Mouse (Mus musculus) stomach, embryonic 15.5 days (tissue): ENCODE measurements around the gene Gm7271. TPM values are rescaled to one million over a fixed set of nuclear protein-coding genes. Genes with fewer than 3 reads are reported as not detected.

ENCODE experiments used
- ATAC-seq: fragments of 200-750 bp; cut with Nextera tagmentation; 2 replicates; pipeline ENCODE4 v1.8.0; 2017; ENCODE audit warnings: low read depth, moderate number of reproducible peaks, moderate TSS enrichment; ENCODE audit not compliant: insufficient read depth, low FRiP score
- H3K27ac ChIP-seq: fragments of 300-500 bp; sonication (generic); 2 replicates; pipeline ENCODE4 v1.5.1; 2015; ENCODE audit warnings: mild to moderate bottlenecking, inconsistent platforms
- H3K27me3 ChIP-seq: fragments of 300-500 bp; sonication (generic); replicated peaks from 2 replicates; pipeline ENCODE4 v1.6.1; 2015; ENCODE audit warnings: inconsistent platforms
- H3K36me3 ChIP-seq: fragments of 300-500 bp; sonication (generic); 2 replicates; pipeline ENCODE4 v1.6.1; 2015; ENCODE audit warnings: inconsistent platforms
- H3K4me1 ChIP-seq: fragments of 300-500 bp; sonication (generic); 2 replicates; pipeline ENCODE4 v1.6.1; 2015; ENCODE audit warnings: inconsistent platforms
- H3K4me2 ChIP-seq: fragments of 300-500 bp; sonication (generic); 2 replicates; pipeline ENCODE4 v1.6.1; 2015; ENCODE audit warnings: mild to moderate bottlenecking, inconsistent platforms
- H3K4me3 ChIP-seq: fragments of 300-500 bp; sonication (generic); replicated peaks from 2 replicates; pipeline ENCODE4 v1.5.1; 2015; ENCODE audit warnings: inconsistent platforms
- H3K9ac ChIP-seq: fragments of 300-500 bp; sonication (generic); 2 replicates; pipeline ENCODE4 v1.6.1; 2015; ENCODE audit warnings: inconsistent platforms
- H3K9me3 ChIP-seq: fragments of 300-500 bp; sonication (generic); 2 replicates; pipeline ENCODE4 v1.6.1; 2016; ENCODE audit warnings: inconsistent platforms
- WGBS: fragments of 180-500 bp; shearing (Covaris S2); methylation state at CpG from one replicate; pipeline ENCODE4 v1.1.7; 2015; 5-methylcytosine and 5-hydroxymethylcytosine counted together
- polyA plus RNA-seq: library from polyadenylated mRNA; unstranded; fragments of >200 nt; fragmentation: Nextera tagmentation; extraction: Ambion mirVana; gene quantifications from 2 replicates; pipeline ENCODE4 v1.2.1, GENCODE M21; 2015

Gm7271 gene
- polyA plus RNA-seq, 1 experiment from 2014 or later = not detected

DNA sequence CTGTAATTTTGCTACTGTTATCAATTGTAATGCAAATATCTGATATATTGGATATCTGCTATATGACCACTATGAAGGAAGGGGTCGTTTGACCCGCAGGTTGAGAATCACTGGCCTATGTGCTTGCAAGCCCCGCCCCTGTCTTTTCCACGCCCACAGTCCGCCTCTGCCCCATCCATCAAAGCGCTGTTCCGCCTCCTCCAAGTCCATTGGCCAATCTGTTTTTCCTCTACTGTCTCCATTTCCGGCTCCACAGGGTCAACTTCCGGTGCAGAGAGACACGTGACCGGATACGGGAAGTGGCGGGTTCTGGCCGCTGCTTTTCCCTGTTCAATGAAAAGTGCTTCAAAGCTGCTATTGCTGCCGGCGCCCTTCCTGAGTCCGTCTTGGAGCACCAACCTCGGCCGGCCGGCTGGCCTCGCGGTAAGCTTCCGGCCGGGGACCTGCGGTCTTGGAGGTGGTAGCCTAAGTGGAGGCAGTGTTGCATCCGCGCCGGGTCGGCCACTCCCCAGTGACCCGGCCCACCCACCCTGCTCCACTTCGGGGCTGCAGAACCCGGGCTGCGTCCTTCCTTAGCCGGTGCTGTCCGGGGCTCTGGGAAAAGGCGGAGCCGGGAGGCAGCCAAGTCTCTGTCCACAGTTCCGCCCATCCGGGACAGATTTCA is 45.3 kb downstream of the Gm7271 start, which contains the start of gene Exoc1:
TSS of gene Exoc1 (plus strand) at position 272 of the 664 bp plus-strand sequence.
- Histone ChIP-seq H3K4me1 (0 out of 2 replicates have a peak, but pooled peaks cover 4% of the 10 kb centered on the region), H3K36me3 (no peaks in the 10 kb centered on the region), H3K9me3 (no peaks in the 10 kb centered on the region), H3K4me2 (peak within 1 kb of the TSS; percentile 74), H3K4me3 (peak within 1 kb of the TSS; percentile 70), H3K9ac (peak within 1 kb of the TSS; percentile 67), H3K27me3 (no peaks in the 10 kb centered on the region), H3K27ac (peak within 1 kb of the TSS; percentile 92)
- peak; percentile 99 for ATAC-seq
- WGBS = under 1% methylated on average over 38 of the region's 39 CpGs

DNA sequence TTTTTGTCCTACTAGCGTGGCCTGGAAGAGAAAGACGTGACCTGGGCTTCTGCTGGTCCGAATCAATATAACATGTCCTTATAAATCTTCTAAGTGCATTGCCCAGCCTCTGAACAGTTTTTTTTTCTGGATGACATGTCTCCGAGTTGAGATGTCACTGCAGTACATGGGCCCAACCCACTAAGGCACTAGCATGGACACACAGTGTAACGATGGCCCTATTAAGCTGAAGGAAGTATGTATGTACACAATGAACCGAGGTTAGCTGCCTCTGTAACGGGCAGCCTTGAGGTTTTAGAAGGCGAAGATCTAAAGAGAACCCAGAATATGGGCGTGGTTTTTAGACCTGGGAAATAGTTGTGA is 45.8 kb downstream of the Gm7271 start:
- Histone ChIP-seq H3K27ac (peak overlapping the region; percentile 92), H3K27me3 (no peaks in the 10 kb centered on the region), H3K36me3 (no peaks in the 10 kb centered on the region), H3K4me3 (peak overlapping the region; percentile 70), H3K4me1 (0 out of 2 replicates have a peak, but pooled peaks cover 4% of the 10 kb centered on the region), H3K9me3 (no peaks in the 10 kb centered on the region), H3K9ac (peak overlapping the region; percentile 67), H3K4me2 (peak overlapping the region; percentile 74)
- no peak for ATAC-seq
- WGBS = 6% methylated on average over 9 of the region's 9 CpGs

DNA sequence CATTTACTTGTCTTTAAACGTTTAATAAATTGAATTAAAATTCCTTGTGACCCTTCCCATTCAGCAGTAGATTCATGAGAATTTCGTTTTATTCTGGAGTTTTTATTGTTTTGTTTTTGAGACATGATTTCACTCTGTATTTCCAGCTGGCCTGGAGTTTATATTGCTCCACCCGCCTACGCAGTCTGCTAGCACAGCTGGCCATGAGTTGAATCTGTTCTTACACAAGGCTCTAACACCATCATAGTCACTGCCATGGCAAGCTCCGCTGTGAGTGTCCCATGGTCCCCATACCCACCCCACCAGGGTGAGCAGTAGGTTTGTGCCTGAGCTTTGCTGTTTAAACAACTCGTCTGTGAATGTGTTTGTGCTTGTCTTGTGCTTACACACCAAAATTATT is 49.3 kb downstream of the Gm7271 start:
- Histone ChIP-seq H3K36me3 (peaks cover 5% of the 10 kb centered on the region; the same call in 1 of the 2 replicates), H3K4me2 (no peak overlapping the region), H3K27ac (no peak overlapping the region), H3K4me3 (no peak overlapping the region), H3K9ac (no peak overlapping the region), H3K9me3 (no peaks in the 10 kb centered on the region), H3K27me3 (no peaks in the 10 kb centered on the region), H3K4me1 (0 out of 2 replicates have a peak, but pooled peaks cover 4% of the 10 kb centered on the region)
- ATAC-seq = no peak
- WGBS = 77% methylated on average over 6 of the region's 6 CpGs

DNA sequence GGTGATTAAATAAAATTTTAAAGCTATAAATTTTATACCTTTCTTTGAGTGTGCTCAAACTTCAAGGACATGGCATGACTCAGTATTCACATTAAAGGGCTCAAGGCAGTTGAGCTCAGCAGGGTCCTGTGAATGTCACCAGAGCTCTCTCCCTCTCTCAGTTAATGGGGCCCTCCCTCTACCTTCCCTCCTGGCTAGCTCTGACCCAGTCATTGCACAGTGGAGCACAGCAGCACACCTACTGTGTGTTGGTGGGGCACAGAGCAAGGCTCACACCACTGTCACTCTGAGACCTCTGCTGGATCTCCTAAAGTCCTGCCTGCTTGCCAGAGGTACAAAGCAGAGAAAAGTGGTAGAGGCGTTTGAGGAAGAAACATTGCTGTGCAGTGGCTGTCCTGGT is 52.4 kb downstream of the Gm7271 start:
- H3K4me1 ChIP-seq = no peaks in the 10 kb centered on the region
- H3K27ac ChIP-seq = no peak overlapping the region
- H3K4me2 ChIP-seq = no peak overlapping the region
- peaks cover 11% of the 10 kb centered on the region; the same call in 1 of the 2 replicates for H3K36me3 ChIP-seq
- no peak overlapping the region for H3K4me3 ChIP-seq
- 90% methylated on average over 1 of the region's 1 CpGs for WGBS
- no peaks in the 10 kb centered on the region for H3K27me3 ChIP-seq
- no peak overlapping the region for H3K9ac ChIP-seq
- no peaks in the 10 kb centered on the region for H3K9me3 ChIP-seq
- no peak for ATAC-seq

DNA sequence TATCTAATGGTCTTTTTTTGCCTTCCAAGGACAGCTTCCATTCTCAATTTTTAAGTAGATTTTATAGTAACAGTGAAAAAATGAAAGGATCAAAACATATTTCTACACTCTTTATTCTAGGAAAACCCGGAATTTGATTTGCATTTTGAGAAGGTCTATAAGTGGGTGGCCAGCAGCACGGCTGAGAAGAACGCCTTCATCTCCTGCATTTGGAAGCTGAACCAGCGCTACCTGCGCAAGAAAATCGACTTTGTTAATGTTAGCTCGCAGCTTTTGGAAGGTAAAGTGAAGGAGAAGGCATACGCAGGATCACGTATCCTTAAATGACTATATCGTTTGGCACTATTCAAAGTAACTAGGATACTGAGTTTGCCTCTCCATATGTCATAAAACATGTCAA is 53.7 kb downstream of the Gm7271 start:
- no peaks in the 10 kb centered on the region for H3K9me3 ChIP-seq
- no peaks in the 10 kb centered on the region for H3K27me3 ChIP-seq
- WGBS = 91% methylated on average over 10 of the region's 10 CpGs
- H3K4me2 ChIP-seq = no peak overlapping the region
- H3K4me3 ChIP-seq = no peak overlapping the region
- H3K36me3 ChIP-seq = peaks cover 14% of the 10 kb centered on the region; the same call in 1 of the 2 replicates
- no peak overlapping the region for H3K27ac ChIP-seq
- no peak overlapping the region for H3K9ac ChIP-seq
- ATAC-seq = no peak
- no peaks in the 10 kb centered on the region for H3K4me1 ChIP-seq

DNA sequence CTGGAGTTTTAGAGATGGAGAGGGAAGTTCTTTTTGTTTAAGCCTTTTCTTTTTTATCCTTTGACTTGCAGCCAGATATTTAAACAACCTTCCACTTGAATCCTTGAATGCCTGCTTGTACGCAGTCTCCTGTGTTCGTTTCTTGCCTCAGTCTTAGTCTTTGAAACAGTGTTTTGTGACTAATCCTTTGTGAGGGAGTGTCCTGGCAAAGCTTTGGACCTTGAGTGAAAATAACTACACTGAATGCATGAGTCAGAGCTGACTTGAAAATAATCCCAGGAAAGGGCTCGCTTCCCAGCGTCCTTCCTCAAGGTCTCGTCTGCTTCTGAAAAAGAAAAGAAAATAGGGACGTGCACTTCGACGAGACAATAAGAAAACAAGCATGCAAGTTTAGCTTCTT is 56.3 kb downstream of the Gm7271 start:
- Histone ChIP-seq H3K9ac (no peak overlapping the region), H3K9me3 (no peaks in the 10 kb centered on the region), H3K4me2 (no peak overlapping the region), H3K4me3 (no peak overlapping the region), H3K27me3 (no peaks in the 10 kb centered on the region), H3K27ac (no peak overlapping the region), H3K36me3 (peaks cover 28% of the 10 kb centered on the region), H3K4me1 (no peaks in the 10 kb centered on the region)
- no peak for ATAC-seq
- 77% methylated on average over 8 of the region's 8 CpGs for WGBS

DNA sequence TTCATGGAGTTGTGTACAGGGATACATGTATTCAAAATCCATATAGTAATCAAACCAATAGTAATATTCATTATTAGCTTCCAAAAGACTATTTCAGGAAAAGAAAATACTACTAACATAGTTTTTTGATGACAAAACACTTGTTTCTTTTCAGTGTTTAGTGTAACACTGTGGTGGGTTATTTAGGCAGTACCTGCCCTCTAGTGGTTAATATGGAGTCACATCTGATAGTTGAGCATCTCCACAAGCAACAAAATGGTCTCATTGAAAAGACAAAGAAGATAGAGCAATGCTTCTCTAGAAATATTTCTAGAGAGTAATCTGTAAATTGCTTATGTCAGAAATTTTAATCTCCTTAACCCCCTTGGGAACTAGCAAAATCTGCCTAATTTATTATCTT is 57.0 kb downstream of the Gm7271 start:
- Histone ChIP-seq H3K4me1 (no peaks in the 10 kb centered on the region), H3K9me3 (no peaks in the 10 kb centered on the region), H3K27ac (no peak overlapping the region), H3K27me3 (no peaks in the 10 kb centered on the region), H3K4me2 (no peak overlapping the region), H3K9ac (no peak overlapping the region), H3K4me3 (no peak overlapping the region), H3K36me3 (peaks cover 28% of the 10 kb centered on the region)
- ATAC-seq = no peak

DNA sequence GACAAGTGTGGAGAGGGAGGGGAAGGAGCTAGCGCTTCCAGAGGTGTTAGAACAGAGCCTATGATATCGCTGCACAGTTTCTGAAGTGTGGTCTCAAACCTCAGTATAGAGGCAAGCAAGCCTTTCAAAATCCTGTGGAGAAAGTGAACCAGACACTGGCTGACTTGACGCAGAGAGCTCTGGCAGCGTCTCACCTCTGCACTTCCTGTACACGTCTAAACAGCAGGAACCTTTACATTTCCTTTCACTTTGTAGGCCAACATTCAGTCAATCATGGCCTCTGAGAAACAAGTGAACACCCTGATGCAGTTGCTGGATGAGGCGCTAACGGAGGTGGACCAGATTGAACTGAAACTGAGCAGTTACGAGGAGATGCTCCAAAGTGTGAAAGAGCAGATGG is 59.4 kb downstream of the Gm7271 start:
- Histone ChIP-seq H3K9ac (no peak overlapping the region), H3K4me2 (no peak overlapping the region), H3K27ac (no peak overlapping the region), H3K4me1 (no peaks in the 10 kb centered on the region), H3K27me3 (no peaks in the 10 kb centered on the region), H3K4me3 (no peak overlapping the region), H3K9me3 (no peaks in the 10 kb centered on the region), H3K36me3 (peaks cover 23% of the 10 kb centered on the region)
- no peak for ATAC-seq
- WGBS = 88% methylated on average over 8 of the region's 8 CpGs

DNA sequence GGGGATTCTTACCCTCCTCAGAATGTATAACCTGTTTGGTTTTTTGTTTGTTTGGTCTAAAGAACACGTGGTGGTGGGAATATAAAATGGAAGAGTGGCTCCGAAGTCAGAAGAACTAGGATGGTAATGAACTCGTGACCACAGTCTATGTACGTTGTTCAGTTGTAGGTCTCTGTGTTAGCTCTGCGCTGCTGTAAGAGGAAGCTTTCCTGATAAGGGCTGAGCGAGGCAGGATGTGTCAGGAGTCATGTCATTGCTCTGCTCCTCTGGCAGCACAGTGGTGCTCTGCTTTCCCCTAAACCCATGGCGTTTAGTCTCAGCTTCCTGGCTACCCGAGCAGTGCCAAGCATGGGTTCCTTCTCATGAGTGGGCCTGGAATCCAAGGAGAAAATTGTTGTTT is 66.6 kb downstream of the Gm7271 start:
- H3K27me3 ChIP-seq = no peaks in the 10 kb centered on the region
- ATAC-seq = no peak
- H3K9me3 ChIP-seq = no peaks in the 10 kb centered on the region
- H3K4me1 ChIP-seq = no peaks in the 10 kb centered on the region
- H3K9ac ChIP-seq = no peak overlapping the region
- H3K36me3 ChIP-seq = 0 out of 2 replicates have a peak, but pooled peaks cover 3% of the 10 kb centered on the region
- H3K4me2 ChIP-seq = no peak overlapping the region
- 81% methylated on average over 8 of the region's 8 CpGs for WGBS
- no peak overlapping the region for H3K27ac ChIP-seq
- H3K4me3 ChIP-seq = no peak overlapping the region

DNA sequence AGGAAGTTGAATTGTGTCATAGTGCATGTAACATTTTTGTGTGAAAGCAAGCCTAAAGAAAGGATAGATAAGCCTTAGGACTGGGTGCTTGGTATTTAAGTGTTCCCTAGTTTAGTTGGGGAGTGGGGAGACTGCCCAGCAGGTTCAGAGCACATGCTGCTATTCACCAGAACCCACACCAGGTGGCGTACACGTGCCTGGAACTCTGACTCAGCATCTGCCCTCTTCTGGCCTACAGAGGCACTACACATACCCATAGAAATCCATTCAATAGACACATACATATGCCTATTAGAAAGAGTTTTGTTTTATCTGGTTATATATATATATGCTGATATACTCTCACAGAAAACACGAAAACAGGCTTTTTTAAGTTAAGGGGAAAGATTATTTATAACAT is 81.5 kb downstream of the Gm7271 start:
- Histone ChIP-seq H3K4me1 (no peaks in the 10 kb centered on the region), H3K27me3 (no peaks in the 10 kb centered on the region), H3K9me3 (no peaks in the 10 kb centered on the region), H3K9ac (no peak overlapping the region), H3K4me2 (no peak overlapping the region), H3K4me3 (no peak overlapping the region), H3K36me3 (peaks cover 18% of the 10 kb centered on the region), H3K27ac (no peak overlapping the region)
- 25% methylated on average over 3 of the region's 3 CpGs for WGBS
- ATAC-seq = no peak
